Mouse (Mus musculus): ENCODE data around the gene Csdc2.

DNA sequence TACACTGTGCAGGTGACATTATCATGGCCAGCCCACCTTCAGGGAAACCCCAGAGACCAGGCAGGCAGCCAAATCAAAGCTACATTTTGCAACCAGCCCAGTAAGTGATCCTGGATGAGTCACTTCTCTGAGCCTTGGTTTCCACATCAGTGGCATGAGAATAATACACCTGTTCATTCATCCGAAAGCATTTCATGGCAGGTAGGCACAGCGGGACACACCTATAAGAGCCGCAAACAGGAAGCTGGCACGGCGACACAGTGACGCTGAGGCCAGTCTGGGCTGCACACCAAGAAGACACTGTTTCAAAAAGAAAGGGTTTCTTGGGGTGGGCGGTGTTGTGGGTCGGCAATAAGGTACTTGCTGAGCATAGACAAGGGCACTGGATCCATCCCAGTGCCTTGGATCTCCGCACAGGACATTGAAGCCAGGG lies 17.6 kb downstream of the Csdc2 start:
- no peak for TF ChIP-seq USF1 (IDR thresholded peaks at IDR 0.05; ENCODE audit: low read depth)
- no peak for TF ChIP-seq POLR2A (IDR thresholded peaks at IDR 0.05; ENCODE audit: insufficient read length, low read depth)
- no peak for TF ChIP-seq MAX (IDR thresholded peaks at IDR 0.05; ENCODE audit: low read depth)
- no peak for TF ChIP-seq MYOD1 (IDR thresholded peaks at IDR 0.05; ENCODE audit: control insufficient read depth in 1 of 3, insufficient read length in 2 of 3, low read depth in 2 of 3)
- TF ChIP-seq TCF3 (IDR thresholded peaks at IDR 0.05; ENCODE audit: insufficient read length, low read depth), result no peak
- TF ChIP-seq TCF12 (IDR thresholded peaks at IDR 0.05; ENCODE audit: insufficient read depth, poor library complexity, severe bottlenecking), result no peak
- no peak for TF ChIP-seq CEBPB (IDR thresholded peaks at IDR 0.05; ENCODE audit: insufficient read depth, poor library complexity, severe bottlenecking)
- no peak for TF ChIP-seq POLR2AphosphoS2 (IDR thresholded peaks at IDR 0.05; ENCODE audit: insufficient read length, low read depth)
- no peak for TF ChIP-seq MYOG (IDR thresholded peaks at IDR 0.05; ENCODE audit: control insufficient read depth in 1 of 3, insufficient read depth in 1 of 3, insufficient read length in 2 of 3, low read depth in 2 of 3)
- TF ChIP-seq SRF (IDR thresholded peaks at IDR 0.05; ENCODE audit: control insufficient read depth, insufficient read length, low read depth), result no peak
- TF ChIP-seq E2F4 (IDR thresholded peaks at IDR 0.05; ENCODE audit: insufficient read depth), result no peak
